Mouse (Mus musculus) liver, adult 2 months (tissue): ENCODE measurements around the gene Melk.

Experiments
- CTCF ChIP-seq: fragments of 200-500 bp; IDR thresholded peaks from 2 replicates; pipeline ENCODE4 v1.5.1; 2011; ENCODE audit warnings: low read depth, low read length, control low read depth
- POLR2A ChIP-seq: fragments of 200-500 bp; IDR thresholded peaks from 2 replicates; pipeline ENCODE4 v1.6.1; 2011; ENCODE audit warnings: low read length, control low read depth; ENCODE audit not compliant: insufficient read depth; ENCODE audit errors: extremely low read depth

DNA sequence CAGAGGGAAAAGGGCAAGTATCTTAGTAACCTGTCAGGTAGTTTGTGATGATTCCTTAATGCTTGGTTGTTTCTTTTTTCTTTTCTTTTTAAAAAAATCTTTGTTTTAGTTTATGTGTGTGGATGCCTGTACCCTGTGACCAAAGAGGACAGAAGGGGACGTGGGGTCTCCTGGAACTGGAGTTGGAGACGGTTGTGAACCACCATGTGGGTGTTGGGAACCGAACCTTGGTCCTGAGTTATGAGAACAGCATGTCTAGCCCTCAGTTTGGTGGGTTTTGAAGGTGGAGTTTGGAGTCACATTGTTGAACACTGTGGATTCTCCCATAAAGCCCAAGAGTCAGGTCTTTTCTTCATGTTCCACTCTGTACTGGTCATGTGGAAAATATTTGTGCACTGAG, 26.0 kb downstream of the Melk start:
- TF ChIP-seq POLR2A = no peak
- no peak for TF ChIP-seq CTCF
